Mouse (Mus musculus) heart, embryonic 14.5 days (tissue): ENCODE measurements around the gene Vrk3. TPM values are rescaled to one million over a fixed set of nuclear protein-coding genes. Genes with fewer than 3 reads are reported as not detected.
A peak's percentile ranks its signal among the peaks of the same experiment; 100 is the strongest.

ENCODE experiments used
- ATAC-seq: fragments of 200-750 bp; cut with Nextera tagmentation; 2 replicates; pipeline ENCODE4 v1.8.0; 2017; ENCODE audit warnings: low read depth, moderate TSS enrichment; ENCODE audit not compliant: insufficient number of reproducible peaks, insufficient read depth, low FRiP score
- H3K27ac ChIP-seq, 2 experiments: fragments of 200-500 bp in 1 of 2; fragments of 300-500 bp in 1 of 2; sonication (generic) in 1 of 2; replicated peaks in 1 of 2; 2 replicates each; pipeline ENCODE4 v1.5.1; 2012 to 2014; ENCODE audit warnings: low read depth in 2 of 2, low read length in 2 of 2, control low read depth in 1 of 2, mild to moderate bottlenecking in 1 of 2, mixed read lengths in 1 of 2; ENCODE audit not compliant: control insufficient read depth in 1 of 2, insufficient read depth in 1 of 2
- H3K27me3 ChIP-seq: fragments of 300-500 bp; sonication (generic); 2 replicates; pipeline ENCODE4 v1.6.1; 2014; ENCODE audit warnings: mild to moderate bottlenecking, low read length, control low read depth; ENCODE audit not compliant: control insufficient read depth, insufficient read depth
- H3K36me3 ChIP-seq: fragments of 300-500 bp; sonication (generic); 2 replicates; pipeline ENCODE4 v1.6.1; 2014; ENCODE audit warnings: mild to moderate bottlenecking, control low read depth, low read length, mixed read lengths; ENCODE audit not compliant: control insufficient read depth, insufficient read depth
- H3K4me1 ChIP-seq, 2 experiments: fragments of 200-500 bp in 1 of 2; fragments of 300-500 bp in 1 of 2; sonication (generic) in 1 of 2; 2 replicates each; pipeline ENCODE4 v1.6.1; 2012 to 2014; ENCODE audit warnings: low read length in 2 of 2, control low read depth in 1 of 2, mixed read lengths in 1 of 2; ENCODE audit not compliant: control insufficient read depth in 2 of 2, insufficient read depth in 2 of 2
- H3K4me2 ChIP-seq: fragments of 300-500 bp; sonication (generic); 2 replicates; pipeline ENCODE4 v1.6.1; 2014; ENCODE audit warnings: mild to moderate bottlenecking, low read length
- H3K4me3 ChIP-seq, 2 experiments: fragments of 200-500 bp in 1 of 2; fragments of 300-500 bp in 1 of 2; sonication (generic) in 1 of 2; 2 replicates each; pipeline ENCODE4 v1.5.1; 2012 to 2014; ENCODE audit warnings: low read length in 2 of 2, mild to moderate bottlenecking in 2 of 2, control low read depth in 1 of 2, low read depth in 1 of 2, moderate library complexity in 1 of 2; ENCODE audit not compliant: control insufficient read depth in 1 of 2, insufficient read depth in 1 of 2
- H3K9ac ChIP-seq: fragments of 300-500 bp; sonication (generic); 2 replicates; pipeline ENCODE4 v1.6.1; 2014; ENCODE audit warnings: mild to moderate bottlenecking, low read length
- H3K9me3 ChIP-seq: fragments of 300-500 bp; sonication (generic); 2 replicates; pipeline ENCODE4 v1.6.1; 2016; ENCODE audit warnings: low read length, control low read depth; ENCODE audit not compliant: control insufficient read depth
- WGBS: fragments of 180-500 bp; shearing (Covaris S2); extraction: QIAGEN DNeasy Blood & Tissue Kit; methylation state at CpG from one replicate; pipeline ENCODE4 v1.1.7; 2014; 5-methylcytosine and 5-hydroxymethylcytosine counted together
- polyA plus RNA-seq: library from polyadenylated mRNA; unstranded; fragments of >200 nt; fragmentation: Nextera tagmentation; extraction: Ambion mirVana; gene quantifications from 2 replicates; pipeline ENCODE4 v1.2.1, GENCODE M21; 2014

Gene Vrk3
- polyA plus RNA-seq, 1 experiment from 2014 or later, result 36.1 TPM

- H3K4me2 ChIP-seq, result no peak overlapping the region
- H3K9me3 ChIP-seq, result no peaks in the 10 kb centered on the region
- H3K4me3 ChIP-seq, result no peak overlapping the region
- H3K36me3 ChIP-seq, result peaks cover 25% of the 10 kb centered on the region
- peaks cover 7 to 14% of the 10 kb centered on the region in 2 experiments for H3K4me1 ChIP-seq
- H3K9ac ChIP-seq, result no peak overlapping the region
- WGBS, result 89% methylated on average over 20 of the region's 20 CpGs
- ATAC-seq, result no peak
- H3K27ac ChIP-seq, result no peak overlapping the region
- H3K27me3 ChIP-seq, result no peaks in the 10 kb centered on the region
These were observed 64.6 kb downstream of the Vrk3 start for GRCm38 (mm10) chr7:44812651-44813325.

GRCm38 (mm10) chr7:44813985-44814384, 65.8 kb downstream of the Vrk3 start:
- no peak for ATAC-seq
- H3K9ac ChIP-seq, result no peak overlapping the region
- no peak overlapping the region for H3K4me3 ChIP-seq
- peaks cover 32% of the 10 kb centered on the region for H3K36me3 ChIP-seq
- peaks cover 17 to 26% of the 10 kb centered on the region in 2 experiments for H3K4me1 ChIP-seq
- H3K27me3 ChIP-seq, result no peaks in the 10 kb centered on the region
- H3K4me2 ChIP-seq, result no peak overlapping the region
- no peaks in the 10 kb centered on the region for H3K9me3 ChIP-seq
- WGBS, result 92% methylated on average over 3 of the region's 3 CpGs
- no peak overlapping the region for H3K27ac ChIP-seq

- H3K9me3 ChIP-seq, result no peaks in the 10 kb centered on the region
- WGBS, result 96% methylated on average over 4 of the region's 4 CpGs
- no peak overlapping the region for H3K4me2 ChIP-seq
- H3K4me3 ChIP-seq, result no peak overlapping the region
- peaks cover 32% of the 10 kb centered on the region for H3K36me3 ChIP-seq
- ATAC-seq, result no peak
- H3K4me1 ChIP-seq, result peaks cover 18 to 30% of the 10 kb centered on the region in 2 experiments
- H3K9ac ChIP-seq, result no peak overlapping the region
- H3K27me3 ChIP-seq, result no peaks in the 10 kb centered on the region
- H3K27ac ChIP-seq, result no peak overlapping the region
These were observed 66.2 kb downstream of the Vrk3 start for GRCm38 (mm10) chr7:44814423-44814822.

GRCm38 (mm10) chr7:44814952-44815553, 66.8 kb downstream of the Vrk3 start:
- Histone ChIP-seq H3K9ac (peak overlapping the region; percentile 95), H3K4me2 (peak overlapping the region; percentile 91), H3K4me3 (peak overlapping the region; percentile 67 to 85), H3K27ac (peak overlapping the region; percentile 94 to 99; a peak in 2 of 4 replicates), H3K27me3 (no peaks in the 10 kb centered on the region), H3K36me3 (peaks cover 35% of the 10 kb centered on the region), H3K4me1 (peaks cover 22 to 37% of the 10 kb centered on the region in 2 experiments), H3K9me3 (no peaks in the 10 kb centered on the region)
- WGBS, result 22% methylated on average over 14 of the region's 14 CpGs
- no peak for ATAC-seq

- H3K4me2 ChIP-seq, result peak within 1 kb of the TSS; percentile 91
- WGBS, result under 1% methylated on average over 62 of the region's 62 CpGs
- H3K4me3 ChIP-seq, result peak within 1 kb of the TSS; percentile 67 to 85
- peak within 1 kb of the TSS; percentile 94 to 99 for H3K27ac ChIP-seq
- peaks cover 35% of the 10 kb centered on the region for H3K36me3 ChIP-seq
- peaks cover 22 to 45% of the 10 kb centered on the region in 2 experiments for H3K4me1 ChIP-seq
- peak; percentile 93 for ATAC-seq
- no peaks in the 10 kb centered on the region for H3K9me3 ChIP-seq
- H3K27me3 ChIP-seq, result no peaks in the 10 kb centered on the region
- H3K9ac ChIP-seq, result peak within 1 kb of the TSS; percentile 95
These were observed 67.7 kb downstream of the Vrk3 start, which contains the start of the genes Nup62 and Il4i1 for GRCm38 (mm10) chr7:44815721-44816469. TSS of gene Nup62 (plus strand) at chr7:44816088. TSS of gene Il4i1 (plus strand) at chr7:44816387.

- Histone ChIP-seq H3K9me3 (no peaks in the 10 kb centered on the region), H3K4me1 (peaks cover 22 to 51% of the 10 kb centered on the region in 2 experiments), H3K4me2 (peak within 1 kb of the TSS; percentile 91), H3K4me3 (peak within 1 kb of the TSS; percentile 67 to 85), H3K27me3 (no peaks in the 10 kb centered on the region), H3K27ac (peak within 1 kb of the TSS; percentile 94 to 99), H3K9ac (peak within 1 kb of the TSS; percentile 95), H3K36me3 (peaks cover 31% of the 10 kb centered on the region)
- under 1% methylated on average over 55 of the region's 57 CpGs for WGBS
- peak; percentile 26 for ATAC-seq
These were observed 68.3 kb downstream of the Vrk3 start, which contains the start of gene Atf5 for GRCm38 (mm10) chr7:44816470-44817021. TSS of gene Atf5 (minus strand) at chr7:44816658.

- 10% methylated on average over 3 of the region's 3 CpGs for WGBS
- H3K4me1 ChIP-seq, result peaks cover 22 to 53% of the 10 kb centered on the region in 2 experiments
These were observed 69.2 kb downstream of the Vrk3 start for GRCm38 (mm10) chr7:44817441-44817840.

More at GRCm38 (mm10) chr7:44817441-44817840, 69.2 kb downstream of the Vrk3 start:
- Histone ChIP-seq H3K27me3 (no peaks in the 10 kb centered on the region), H3K9ac (peak overlapping the region; percentile 95), H3K4me3 (peak overlapping the region; percentile 67 to 85), H3K4me2 (peak overlapping the region; percentile 91), H3K9me3 (no peaks in the 10 kb centered on the region), H3K27ac (peak overlapping the region; percentile 94 to 99), H3K36me3 (peaks cover 24% of the 10 kb centered on the region)
- ATAC-seq, result no peak
